Comparison of ENCODE assay signal across 9 mouse cellular contexts in genomic region chr8:77609621-77610020, GRCm38 (mm10). TPM values are rescaled to one million over a fixed set of nuclear protein-coding genes. Genes with fewer than 3 reads are reported as not detected.
DNase-seq lines count a peak whose midpoint lies in the region; ATAC-seq and TF ChIP-seq lines count a peak whose summit lies in the region.
"Had no signal": no experiment of that assay in that cellular context is flagged by ENCODE, and none has a peak within 500 bp of the region (broad histone marks: within the 10 kb centered on the region; RNA-seq: fewer than 3 reads in every experiment).

No protein-coding gene starts in this region.

- H3K9me3 ChIP-seq in lung, postnatal 0 days (ENCODE audit: low read length): no peaks in the 10 kb centered on the region
- no peaks in the 10 kb centered on the region for H3K9me3 ChIP-seq in forebrain, embryonic 12.5 days
- H3K9me3 ChIP-seq in limb, embryonic 14.5 days (ENCODE audit: control insufficient read depth, low read length): no peaks in the 10 kb centered on the region
- H3K9me3 ChIP-seq in stomach, embryonic 15.5 days: no peaks in the 10 kb centered on the region

- H3K27ac ChIP-seq in lung, postnatal 0 days (ENCODE audit: low read length): no peak overlapping the region
- H3K27ac ChIP-seq in forebrain, embryonic 12.5 days: no peak overlapping the region
- no peak overlapping the region for H3K27ac ChIP-seq in limb, embryonic 14.5 days (replicated peaks; ENCODE audit: low read depth, low read length)
- no peak overlapping the region for H3K27ac ChIP-seq in stomach, embryonic 15.5 days

- WGBS in lung, postnatal 0 days: 13% methylated on average over 7 of the region's 7 CpGs
- WGBS in forebrain, embryonic 12.5 days: 7% methylated on average over 7 of the region's 7 CpGs
- WGBS in limb, embryonic 14.5 days: 4% methylated on average over 7 of the region's 7 CpGs
- WGBS in stomach, embryonic 15.5 days: 12% methylated on average over 7 of the region's 7 CpGs

- no peaks in the 10 kb centered on the region for H3K27me3 ChIP-seq in lung, postnatal 0 days (replicated peaks; ENCODE audit: insufficient read depth, low read length)
- 0 out of 2 replicates have a peak, but pooled peaks cover 3% of the 10 kb centered on the region for H3K27me3 ChIP-seq in forebrain, embryonic 12.5 days
- no peaks in the 10 kb centered on the region for H3K27me3 ChIP-seq in limb, embryonic 14.5 days (ENCODE audit: control insufficient read depth, insufficient read depth, low read length)
- H3K27me3 ChIP-seq in stomach, embryonic 15.5 days (replicated peaks): no peaks in the 10 kb centered on the region

- H3K4me3 ChIP-seq in lung, postnatal 0 days (ENCODE audit: low read depth, low read length): peak overlapping the region; percentile 63
- H3K4me3 ChIP-seq in forebrain, embryonic 12.5 days (replicated peaks): peak overlapping the region; percentile 72
- peak overlapping the region; percentile 68 for H3K4me3 ChIP-seq in limb, embryonic 14.5 days (replicated peaks; ENCODE audit: low read length)
- peak overlapping the region; percentile 70 for H3K4me3 ChIP-seq in stomach, embryonic 15.5 days (replicated peaks)

- no peaks in the 10 kb centered on the region for H3K36me3 ChIP-seq in lung, postnatal 0 days (ENCODE audit: insufficient read depth, low read length)
- H3K36me3 ChIP-seq in forebrain, embryonic 12.5 days (replicated peaks): peaks cover 9% of the 10 kb centered on the region
- peaks cover 17% of the 10 kb centered on the region for H3K36me3 ChIP-seq in limb, embryonic 14.5 days (ENCODE audit: control insufficient read depth, insufficient read depth, low read length)
- no peaks in the 10 kb centered on the region for H3K36me3 ChIP-seq in stomach, embryonic 15.5 days

- H3K4me1 ChIP-seq in lung, postnatal 0 days (ENCODE audit: insufficient read depth, low read depth, low read length): no peaks in the 10 kb centered on the region
- H3K4me1 ChIP-seq in forebrain, embryonic 12.5 days: peaks cover 13% of the 10 kb centered on the region
- peaks cover 8% of the 10 kb centered on the region for H3K4me1 ChIP-seq in limb, embryonic 14.5 days (ENCODE audit: control insufficient read depth, insufficient read depth, low read length)
- 0 out of 2 replicates have a peak, but pooled peaks cover 5% of the 10 kb centered on the region for H3K4me1 ChIP-seq in stomach, embryonic 15.5 days

- TF ChIP-seq CTCF in lung, postnatal 0 days (IDR thresholded peaks at IDR 0.05): no peak

- no peak for ATAC-seq in lung, postnatal 0 days
- no peak for ATAC-seq in forebrain, embryonic 12.5 days (ENCODE audit: low FRiP score)
- ATAC-seq in limb, embryonic 14.5 days (ENCODE audit: low FRiP score, low read depth): no peak
- no peak for ATAC-seq in stomach, embryonic 15.5 days (ENCODE audit: insufficient read depth, low FRiP score, low read depth)

- no peak for DNase-seq in lung, postnatal 0 days (ENCODE audit: low spot score)
- DNase-seq in lung, postnatal 14 days: no peak
- no peak for DNase-seq in limb, embryonic 14.5 days (ENCODE audit: low spot score)
- DNase-seq in frontal cortex, adult 2 months (ENCODE audit: extremely low spot score in 1 of 2, low spot score in 1 of 2): no peak
- no peak for DNase-seq in cerebellum, adult 18-20 months
- DNase-seq: adrenal gland, postnatal 14 days; kidney, postnatal 4 days had no signal

- TF ChIP-seq EP300 in lung, postnatal 0 days (IDR thresholded peaks at IDR 0.05): no peak

- peak overlapping the region; percentile 85 for H3K4me2 ChIP-seq in lung, postnatal 0 days (replicated peaks; ENCODE audit: low read depth, low read length)
- peak overlapping the region; percentile 68 for H3K4me2 ChIP-seq in forebrain, embryonic 12.5 days
- H3K4me2 ChIP-seq in limb, embryonic 14.5 days (replicated peaks; ENCODE audit: low read depth, low read length, severe bottlenecking): peak overlapping the region; percentile 58
- peak overlapping the region; percentile 54 for H3K4me2 ChIP-seq in stomach, embryonic 15.5 days

- H3K9ac ChIP-seq in lung, postnatal 0 days (replicated peaks; ENCODE audit: low read depth): no peak overlapping the region
- peak overlapping the region; percentile 70 for H3K9ac ChIP-seq in forebrain, embryonic 12.5 days
- peak overlapping the region; percentile 31; the same call in 1 of the 2 replicates for H3K9ac ChIP-seq in limb, embryonic 14.5 days (ENCODE audit: low read depth, low read length, severe bottlenecking)
- no peak overlapping the region for H3K9ac ChIP-seq in stomach, embryonic 15.5 days

- TF ChIP-seq POLR2A in limb, embryonic 14.5 days (IDR thresholded peaks at IDR 0.05; ENCODE audit: borderline replicate concordance, extremely low read depth, insufficient read depth, insufficient read length): no peak

RNA-seq across cellular contexts. Expression of gene Tmem184c, which starts 0.9 kb away (rescaled TPM):
- 13.2 and 14.5 TPM in 2 replicates for polyA plus RNA-seq in lung, postnatal 0 days (2015; fragmentation: Nextera tagmentation; extraction: Ambion mirVana)
- 55.1 and 56.2 TPM in 2 replicates for polyA plus RNA-seq in forebrain, embryonic 12.5 days (2016; fragmentation: Nextera tagmentation; extraction: Ambion mirVana)
- 26.5 and 27.6 TPM in 2 replicates for polyA plus RNA-seq in limb, embryonic 14.5 days (2012; rRNA removed)
- polyA plus RNA-seq in limb, embryonic 14.5 days (2014; fragmentation: Nextera tagmentation; extraction: Ambion mirVana): 32.4 and 37.2 TPM in 2 replicates
- 24.9 and 27.5 TPM in 2 replicates for polyA plus RNA-seq in stomach, embryonic 15.5 days (2015; fragmentation: Nextera tagmentation; extraction: Ambion mirVana)
- 59.1 and 61.4 TPM in 2 replicates for polyA plus RNA-seq in frontal cortex, adult 2 months (2012; rRNA removed)

Comparison
In these comparisons a context has a peak if more than half of its experiments do, and no peak if none do; other contexts are left out.
1. H3K9ac ChIP-seq: peak in forebrain, embryonic 12.5 days (single experiment) and limb, embryonic 14.5 days (single experiment); none in lung, postnatal 0 days (single experiment) and stomach, embryonic 15.5 days (single experiment).
2. Peak in every context shown above with its lines, with median percentiles within 50 percentile points of each other: H3K4me2 ChIP-seq and H3K4me3 ChIP-seq.